ENCODE assay signal across 8 mouse cellular contexts in genomic region chr17:35919060-35919715, GRCm38 (mm10). TPM values are rescaled to one million over a fixed set of nuclear protein-coding genes. Genes with fewer than 3 reads are reported as not detected.
DNase-seq lines count a peak whose midpoint lies in the region; ATAC-seq and TF ChIP-seq lines count a peak whose summit lies in the region.

No protein-coding gene starts in this region.

- TF ChIP-seq POLR2A in liver, adult 2 months (IDR thresholded peaks at IDR 0.05; ENCODE audit: extremely low read depth, insufficient read depth, low read length): peak; percentile 37; the same call in 1 of the 2 replicates
- peak; percentile 62 for TF ChIP-seq POLR2A in myocyte (IDR thresholded peaks at IDR 0.05; ENCODE audit: insufficient read length, low read depth)

- WGBS in heart, embryonic 11.5 days (ENCODE audit: insufficient replicate concordance): 13% methylated on average over 7 of the region's 7 CpGs
- WGBS in kidney, embryonic 16.5 days: 7% methylated on average over 7 of the region's 7 CpGs
- 3% methylated on average over 7 of the region's 7 CpGs for WGBS in liver, adult 2 months

- H3K79me2 ChIP-seq in liver, adult 2 months (ENCODE audit: control insufficient read depth, insufficient read depth, low read length): peaks cover 7% of the 10 kb centered on the region
- H3K79me2 ChIP-seq in myocyte (ENCODE audit: control insufficient read depth, insufficient read depth): peaks cover 49% of the 10 kb centered on the region

- peak overlapping the region; percentile 93 for H3K27ac ChIP-seq in heart, embryonic 11.5 days (ENCODE audit: low read depth, low read length)
- H3K27ac ChIP-seq in kidney, embryonic 16.5 days (ENCODE audit: low read length): peak overlapping the region; percentile 95
- H3K27ac ChIP-seq in liver, adult 2 months (replicated peaks; ENCODE audit: insufficient read depth, low read depth, low read length): peak overlapping the region; percentile 49

- no peaks in the 10 kb centered on the region for H3K27me3 ChIP-seq in heart, embryonic 11.5 days (ENCODE audit: control insufficient read depth, insufficient read depth, low read length)
- no peaks in the 10 kb centered on the region for H3K27me3 ChIP-seq in kidney, embryonic 16.5 days (ENCODE audit: insufficient read depth, low read length)
- H3K27me3 ChIP-seq in liver, adult 2 months (ENCODE audit: control insufficient read depth, insufficient read depth, low read length): no peaks in the 10 kb centered on the region
- no peaks in the 10 kb centered on the region for H3K27me3 ChIP-seq in myocyte (ENCODE audit: control insufficient read depth, insufficient read depth, insufficient read length)
- no peaks in the 10 kb centered on the region for H3K27me3 ChIP-seq in splenic B cell, adult 2 months (ENCODE audit: control insufficient read depth, insufficient read depth, low read length, poor library complexity, severe bottlenecking)

- H3K4me3 ChIP-seq in heart, embryonic 11.5 days (ENCODE audit: low read depth, low read length): peak overlapping the region; percentile 86
- peak overlapping the region; percentile 85 for H3K4me3 ChIP-seq in kidney, embryonic 16.5 days (ENCODE audit: low read length)
- peak overlapping the region; percentile 18 for H3K4me3 ChIP-seq in liver, adult 2 months (ENCODE audit: insufficient read depth, low read depth, low read length)
- H3K4me3 ChIP-seq in myocyte: peak overlapping the region; percentile 96

- DNase-seq in B cell, adult 2 months: peak; percentile 94 to 97
- DNase-seq in brain, adult 2 months (ENCODE audit: low read depth, low spot score): peak; percentile 100
- peak; percentile 91 for DNase-seq in liver, adult 2 months (ENCODE audit: extremely low read depth, low read depth, low spot score)
- DNase-seq in splenic B cell, adult 2 months (ENCODE audit: low read depth, low spot score): peak; percentile 97

- peaks cover 5% of the 10 kb centered on the region for H3K36me3 ChIP-seq in heart, embryonic 11.5 days (ENCODE audit: control insufficient read depth, insufficient read depth, low read length)
- peaks cover 15% of the 10 kb centered on the region for H3K36me3 ChIP-seq in kidney, embryonic 16.5 days (ENCODE audit: insufficient read depth, low read length)
- peaks cover 24% of the 10 kb centered on the region for H3K36me3 ChIP-seq in liver, adult 2 months (ENCODE audit: control insufficient read depth, insufficient read depth, low read length)
- H3K36me3 ChIP-seq in myocyte (ENCODE audit: control insufficient read depth, insufficient read depth): peaks cover 28% of the 10 kb centered on the region
- H3K36me3 ChIP-seq in splenic B cell, adult 2 months (ENCODE audit: control insufficient read depth, insufficient read depth, low read length, poor library complexity, severe bottlenecking): peaks cover 13% of the 10 kb centered on the region; the same call in 1 of the 2 replicates

- ATAC-seq in erythroblast, adult 5-6 weeks (replicated peaks; ENCODE audit: low FRiP score, poor library complexity, severe bottlenecking): peak; percentile 60
- peak; percentile 28; the same call in 1 of the 2 replicates for ATAC-seq in heart, embryonic 11.5 days (replicated peaks; ENCODE audit: insufficient number of reproducible peaks, low FRiP score, low TSS enrichment)
- ATAC-seq in kidney, embryonic 16.5 days (ENCODE audit: low FRiP score, low TSS enrichment): peak; percentile 28; the same call in 1 of the 2 replicates

- no peak overlapping the region for H3ac ChIP-seq in myocyte (ENCODE audit: control insufficient read depth, insufficient read length)

- peaks cover 15% of the 10 kb centered on the region for H3K4me1 ChIP-seq in heart, embryonic 11.5 days (ENCODE audit: control insufficient read depth, insufficient read depth, low read length)
- peaks cover 30% of the 10 kb centered on the region for H3K4me1 ChIP-seq in kidney, embryonic 16.5 days (ENCODE audit: insufficient read depth, low read length)
- H3K4me1 ChIP-seq in liver, adult 2 months (ENCODE audit: control insufficient read depth, insufficient read depth, low read length): peaks cover 17% of the 10 kb centered on the region

- H3K9me3 ChIP-seq in heart, embryonic 11.5 days (replicated peaks; ENCODE audit: control insufficient read depth, low read length): no peaks in the 10 kb centered on the region
- no peaks in the 10 kb centered on the region for H3K9me3 ChIP-seq in kidney, embryonic 16.5 days (ENCODE audit: low read length)

- 0 out of 2 replicates have a peak, but pooled peaks have one; percentile 0 for TF ChIP-seq CTCF in liver, adult 2 months (IDR thresholded peaks at IDR 0.05; ENCODE audit: low read depth, low read length)

- H3K9ac ChIP-seq in heart, embryonic 11.5 days (ENCODE audit: low read depth, low read length): peak overlapping the region; percentile 99
- H3K9ac ChIP-seq in kidney, embryonic 16.5 days (replicated peaks; ENCODE audit: low read length): peak overlapping the region; percentile 84
- H3K9ac ChIP-seq in liver, adult 2 months (ENCODE audit: low read depth, low read length): peak overlapping the region; percentile 69

- peak overlapping the region; percentile 98 for H3K4me2 ChIP-seq in heart, embryonic 11.5 days
- peak overlapping the region; percentile 70 for H3K4me2 ChIP-seq in kidney, embryonic 16.5 days (replicated peaks; ENCODE audit: low read depth, low read length)
- peak overlapping the region; percentile 97 for H3K4me2 ChIP-seq in myocyte (ENCODE audit: low read depth)

TF ChIP-seq in myocyte, 11 proteins besides CTCF, POLR2A, EP300 and RAD21 (continues in another document):
- peak; percentile 100 for TF ChIP-seq POLR2AphosphoS2 (IDR thresholded peaks at IDR 0.05; ENCODE audit: insufficient read length, low read depth)
- no peak for TF ChIP-seq REST (IDR thresholded peaks at IDR 0.05; ENCODE audit: insufficient read depth, insufficient read length)
- TF ChIP-seq E2F4 (IDR thresholded peaks at IDR 0.05; ENCODE audit: insufficient read depth): no peak
- peak in 2 of 3 experiments; percentile 51 to 74 for TF ChIP-seq MYOD1 (IDR thresholded peaks at IDR 0.05; ENCODE audit: control insufficient read depth in 1 of 3, insufficient read length in 2 of 3, low read depth in 2 of 3)
- no peak for TF ChIP-seq MAX (IDR thresholded peaks at IDR 0.05; ENCODE audit: low read depth)
- no peak for TF ChIP-seq USF1 (IDR thresholded peaks at IDR 0.05; ENCODE audit: low read depth)
- TF ChIP-seq TCF12 (IDR thresholded peaks at IDR 0.05; ENCODE audit: insufficient read depth, poor library complexity, severe bottlenecking): no peak
- no peak for TF ChIP-seq SRF (IDR thresholded peaks at IDR 0.05; ENCODE audit: control insufficient read depth, insufficient read length, low read depth)
- no peak for TF ChIP-seq TCF3 (IDR thresholded peaks at IDR 0.05; ENCODE audit: insufficient read length, low read depth)
- TF ChIP-seq CEBPB (IDR thresholded peaks at IDR 0.05; ENCODE audit: insufficient read depth, poor library complexity, severe bottlenecking): peak; percentile 73

RNA-seq across cellular contexts. Expression of gene Ppp1r10, which starts 3.0 kb away (rescaled TPM):
- total RNA-seq in erythroblast, adult 5-6 weeks (2015; ENCODE audit: low replicate concordance): 91.1 and 91.3 TPM in 2 replicates
- total RNA-seq in erythroblast, adult 5-6 weeks (2017; ENCODE audit: low replicate concordance): 84.8 and 104 TPM in 2 replicates
- 26.9 and 27.2 TPM in 2 replicates for polyA plus RNA-seq in heart, embryonic 11.5 days (2014; fragmentation: Nextera tagmentation; extraction: Ambion mirVana)
- 47.2 and 54.8 TPM in 2 replicates for polyA plus RNA-seq in kidney, embryonic 16.5 days (2015; fragmentation: Nextera tagmentation; extraction: Ambion mirVana)
- 14.6 and 14.7 TPM in 2 replicates for total RNA-seq in liver, adult 2 months (2014; rRNA removed)
- 15.8 and 30.0 TPM in 2 replicates for polyA plus RNA-seq in liver, adult 2 months (2012; rRNA removed)
- polyA plus RNA-seq in myocyte (2012; fragmentation: generic; extraction: Trizol): 32.9 TPM

RNA-seq across cellular contexts. Expression of gene Mrps18b, which starts 3.0 kb away (rescaled TPM):
- 7.7 and 32.6 TPM in 2 replicates for total RNA-seq in erythroblast, adult 5-6 weeks (2015; ENCODE audit: low replicate concordance)
- 7.4 and 18.9 TPM in 2 replicates for total RNA-seq in erythroblast, adult 5-6 weeks (2017; ENCODE audit: low replicate concordance)
- 77.7 and 83.9 TPM in 2 replicates for polyA plus RNA-seq in heart, embryonic 11.5 days (2014; fragmentation: Nextera tagmentation; extraction: Ambion mirVana)
- polyA plus RNA-seq in kidney, embryonic 16.5 days (2015; fragmentation: Nextera tagmentation; extraction: Ambion mirVana): 88.0 and 89.7 TPM in 2 replicates
- 41.1 and 58.7 TPM in 2 replicates for total RNA-seq in liver, adult 2 months (2014; rRNA removed)
- 89.5 and 106 TPM in 2 replicates for polyA plus RNA-seq in liver, adult 2 months (2012; rRNA removed)
- polyA plus RNA-seq in myocyte (2012; fragmentation: generic; extraction: Trizol): 104 TPM

RNA-seq across cellular contexts. Expression of gene Atat1, which starts 9.3 kb away (rescaled TPM):
- total RNA-seq in erythroblast, adult 5-6 weeks (2015; ENCODE audit: low replicate concordance): 2.3 TPM in 1 of 2 replicates, not detected in the other
- total RNA-seq in erythroblast, adult 5-6 weeks (2017; ENCODE audit: low replicate concordance): 0.56 and 7.1 TPM in 2 replicates
- 64.0 and 65.4 TPM in 2 replicates for polyA plus RNA-seq in heart, embryonic 11.5 days (2014; fragmentation: Nextera tagmentation; extraction: Ambion mirVana)
- polyA plus RNA-seq in kidney, embryonic 16.5 days (2015; fragmentation: Nextera tagmentation; extraction: Ambion mirVana): 82.2 and 102 TPM in 2 replicates
- total RNA-seq in liver, adult 2 months (2014; rRNA removed): 12.1 and 12.8 TPM in 2 replicates
- polyA plus RNA-seq in liver, adult 2 months (2012; rRNA removed): 37.4 and 47.5 TPM in 2 replicates
- 23.1 TPM for polyA plus RNA-seq in myocyte (2012; fragmentation: generic; extraction: Trizol)

RNA-seq across cellular contexts. Expression of gene 2310061I04Rik, which starts 22.0 kb away (rescaled TPM):
- 17.1 and 21.5 TPM in 2 replicates for total RNA-seq in erythroblast, adult 5-6 weeks (2015; ENCODE audit: low replicate concordance)
- total RNA-seq in erythroblast, adult 5-6 weeks (2017; ENCODE audit: low replicate concordance): 3.9 TPM in 1 of 2 replicates, not detected in the other
- polyA plus RNA-seq in heart, embryonic 11.5 days (2014; fragmentation: Nextera tagmentation; extraction: Ambion mirVana): 22.2 and 26.7 TPM in 2 replicates
- polyA plus RNA-seq in kidney, embryonic 16.5 days (2015; fragmentation: Nextera tagmentation; extraction: Ambion mirVana): 33.3 and 36.5 TPM in 2 replicates
- 4.9 and 7.0 TPM in 2 replicates for total RNA-seq in liver, adult 2 months (2014; rRNA removed)
- 35.3 and 37.4 TPM in 2 replicates for polyA plus RNA-seq in liver, adult 2 months (2012; rRNA removed)
- 33.7 TPM for polyA plus RNA-seq in myocyte (2012; fragmentation: generic; extraction: Trizol)

RNA-seq across cellular contexts. Expression of gene Dhx16, which starts 39.6 kb away (rescaled TPM):
- 38.6 and 56.0 TPM in 2 replicates for total RNA-seq in erythroblast, adult 5-6 weeks (2015; ENCODE audit: low replicate concordance)
- total RNA-seq in erythroblast, adult 5-6 weeks (2017; ENCODE audit: low replicate concordance): 30.8 and 38.9 TPM in 2 replicates
- polyA plus RNA-seq in heart, embryonic 11.5 days (2014; fragmentation: Nextera tagmentation; extraction: Ambion mirVana): 23.8 and 25.9 TPM in 2 replicates
- 45.1 and 48.2 TPM in 2 replicates for polyA plus RNA-seq in kidney, embryonic 16.5 days (2015; fragmentation: Nextera tagmentation; extraction: Ambion mirVana)
- total RNA-seq in liver, adult 2 months (2014; rRNA removed): 18.5 and 25.8 TPM in 2 replicates
- polyA plus RNA-seq in liver, adult 2 months (2012; rRNA removed): 41.4 and 52.2 TPM in 2 replicates
- 29.4 TPM for polyA plus RNA-seq in myocyte (2012; fragmentation: generic; extraction: Trizol)

Comparison
In these comparisons a context has a peak if more than half of its experiments do, and no peak if none do; other contexts are left out.
1. Peak in every context shown above with its lines: DNase-seq, ATAC-seq, H3K4me3 ChIP-seq and H3K27ac ChIP-seq.
2. H3K4me3 ChIP-seq: peak in every context shown above with its lines; median percentile 96 in myocyte; 86 in heart, embryonic 11.5 days; 85 in kidney, embryonic 16.5 days; 18 in liver, adult 2 months.